Mouse (Mus musculus) cortical plate, adult 2 months (tissue): Measurements from ENCODE around the gene Armc5.

ENCODE experiments used
- CTCF ChIP-seq: fragments of 200-500 bp; IDR thresholded peaks from 2 replicates; pipeline ENCODE4 v1.5.1; 2011; ENCODE audit warnings: mild to moderate bottlenecking, control low read depth, low read length; ENCODE audit not compliant: insufficient read depth; ENCODE audit errors: extremely low read depth
- POLR2A ChIP-seq: fragments of 200-500 bp; IDR thresholded peaks from 2 replicates; pipeline ENCODE4 v1.6.1; 2011; ENCODE audit warnings: mild to moderate bottlenecking, low read length, control low read depth; ENCODE audit not compliant: insufficient read depth; ENCODE audit errors: extremely low read depth

- TF ChIP-seq CTCF = no peak
- TF ChIP-seq POLR2A = no peak
Observed at GRCm38 (mm10) chr7:128243921-128244320, 6.8 kb downstream of the Armc5 start.
